Mouse (Mus musculus): ENCODE data around the gene Cryzl1. TPM values are rescaled to one million over a fixed set of nuclear protein-coding genes. Genes with fewer than 3 reads are reported as not detected.

The Cryzl1 gene
- 54.5 and 54.7 TPM in 2 replicates for polyA plus RNA-seq (2014; fragmentation: Nextera tagmentation; extraction: Ambion mirVana)

DNA sequence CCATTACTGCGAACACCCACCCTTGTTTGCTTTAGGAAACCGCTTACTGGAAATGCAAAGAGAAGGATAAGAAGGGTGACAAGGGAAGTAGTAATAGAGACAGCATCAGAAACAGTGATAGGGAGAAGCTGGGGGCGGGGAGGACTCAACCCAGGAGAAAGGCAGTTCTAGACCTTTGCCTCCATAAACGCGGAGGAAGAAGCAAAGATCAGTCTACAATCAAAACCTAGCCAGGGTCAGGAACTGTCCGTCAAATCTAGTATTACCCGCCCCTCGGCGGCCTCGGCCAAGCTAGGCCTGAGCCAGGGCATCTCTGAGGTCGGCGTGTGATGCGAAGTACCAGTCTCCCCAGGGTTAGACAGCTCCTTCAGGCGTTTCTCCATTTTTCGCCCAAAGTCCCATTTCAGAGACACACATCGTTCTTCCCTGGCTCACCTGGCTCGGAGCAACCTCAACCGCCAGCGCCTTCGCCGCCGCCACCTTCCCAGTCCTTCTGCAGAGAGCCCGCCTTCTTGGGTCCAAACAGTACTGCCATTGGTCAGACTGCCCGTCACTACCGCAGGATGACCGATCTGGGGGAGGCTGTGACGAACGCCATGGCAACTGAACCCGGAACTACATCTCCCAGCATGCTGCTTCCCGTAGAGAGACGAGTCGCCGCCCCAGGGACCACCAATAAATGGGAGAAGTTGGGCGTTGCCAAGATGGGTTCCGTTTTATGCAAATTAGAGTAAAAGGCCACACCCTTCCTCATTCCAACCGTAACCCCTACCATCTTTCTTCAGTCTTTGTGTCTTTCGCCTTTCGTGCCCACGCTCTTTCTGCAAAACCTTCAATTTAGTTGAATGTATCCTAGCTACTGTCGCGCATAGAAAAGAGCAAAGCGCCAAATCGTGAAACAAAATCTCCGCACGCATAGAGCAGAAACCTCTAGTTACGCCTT, at the start of gene Cryzl1:
TSS of gene Cryzl1 (minus strand) at position 853 of the 943 bp plus-strand sequence.
- Histone ChIP-seq H3K4me3 (ENCODE audit: low read depth, low read length) (peak within 1 kb of the TSS; percentile 82), H3K27ac (ENCODE audit: low read depth, low read length) (peak within 1 kb of the TSS; percentile 91), H3K9ac (ENCODE audit: low read depth, low read length) (peak within 1 kb of the TSS; percentile 80), H3K4me1 (ENCODE audit: control insufficient read depth, insufficient read depth, low read length) (peaks cover 19% of the 10 kb centered on the region), H3K27me3 (ENCODE audit: control insufficient read depth, insufficient read depth, low read length) (no peaks in the 10 kb centered on the region), H3K4me2 (peak within 1 kb of the TSS; percentile 79), H3K36me3 (ENCODE audit: control insufficient read depth, insufficient read depth, low read length) (peaks cover 2% of the 10 kb centered on the region; the same call in 1 of the 2 replicates), H3K9me3 (replicated peaks; ENCODE audit: control insufficient read depth, low read length) (no peaks in the 10 kb centered on the region)
- WGBS (ENCODE audit: insufficient replicate concordance), result under 1% methylated on average over 46 of the region's 46 CpGs
- peak; percentile 94 for ATAC-seq (replicated peaks; ENCODE audit: insufficient number of reproducible peaks, low FRiP score, low TSS enrichment)

DNA sequence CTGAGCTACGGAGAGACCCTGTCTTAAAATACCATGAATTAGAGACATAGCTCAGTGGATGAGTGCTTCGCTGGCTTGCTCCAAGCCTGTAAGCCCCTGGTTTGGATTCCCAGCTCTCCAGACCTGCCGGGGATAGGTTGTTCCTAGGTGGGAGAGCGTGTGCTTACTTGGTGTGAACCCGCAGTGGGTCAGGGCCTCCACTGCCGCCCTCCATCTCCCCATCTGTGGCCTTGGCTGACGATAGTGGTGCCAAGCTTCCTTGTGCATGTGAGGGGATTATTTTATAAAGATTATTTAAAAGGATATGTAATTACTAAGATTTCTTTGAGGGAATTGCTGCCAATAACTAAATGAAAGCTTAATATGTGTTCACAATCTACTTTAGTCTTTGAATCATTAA, 43.8 kb upstream of the Cryzl1 start:
- Histone ChIP-seq H3K27ac (ENCODE audit: low read depth, low read length) (no peak overlapping the region), H3K9me3 (replicated peaks; ENCODE audit: control insufficient read depth, low read length) (no peaks in the 10 kb centered on the region), H3K36me3 (ENCODE audit: control insufficient read depth, insufficient read depth, low read length) (no peaks in the 10 kb centered on the region), H3K4me3 (ENCODE audit: low read depth, low read length) (no peak overlapping the region), H3K4me2 (no peak overlapping the region), H3K27me3 (ENCODE audit: control insufficient read depth, insufficient read depth, low read length) (no peaks in the 10 kb centered on the region), H3K9ac (ENCODE audit: low read depth, low read length) (no peak overlapping the region), H3K4me1 (ENCODE audit: control insufficient read depth, insufficient read depth, low read length) (peaks cover 30% of the 10 kb centered on the region)
- WGBS (ENCODE audit: insufficient replicate concordance), result 76% methylated on average over 7 of the region's 7 CpGs
- no peak for ATAC-seq (replicated peaks; ENCODE audit: insufficient number of reproducible peaks, low FRiP score, low TSS enrichment)

DNA sequence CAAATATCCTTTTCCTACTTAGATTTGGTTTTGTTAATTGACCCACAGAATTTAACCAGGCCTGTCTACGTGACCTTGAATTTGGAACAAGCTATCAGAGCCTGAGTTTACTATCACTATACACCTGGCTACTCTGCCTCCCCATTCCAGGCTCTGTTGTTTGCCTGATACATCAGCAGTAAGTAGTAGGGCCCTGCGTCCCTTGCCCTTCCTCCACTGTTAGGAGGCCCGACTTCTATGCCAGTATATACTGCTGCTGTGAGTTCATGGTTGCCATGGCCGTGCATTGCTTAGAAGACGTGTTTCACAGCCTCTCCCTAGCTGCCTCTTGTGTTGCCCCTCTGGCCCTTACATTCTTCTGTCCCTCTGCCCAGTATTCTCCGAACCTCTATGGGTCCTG, 42.6 kb upstream of the Cryzl1 start:
- no peak overlapping the region for H3K9ac ChIP-seq (ENCODE audit: low read depth, low read length)
- H3K4me3 ChIP-seq (ENCODE audit: low read depth, low read length), result no peak overlapping the region
- 63% methylated on average over 6 of the region's 6 CpGs for WGBS (ENCODE audit: insufficient replicate concordance)
- peak overlapping the region; percentile 29; the same call in 1 of the 2 replicates for H3K27ac ChIP-seq (ENCODE audit: low read depth, low read length)
- ATAC-seq (replicated peaks; ENCODE audit: insufficient number of reproducible peaks, low FRiP score, low TSS enrichment), result no peak
- H3K9me3 ChIP-seq (replicated peaks; ENCODE audit: control insufficient read depth, low read length), result no peaks in the 10 kb centered on the region
- H3K36me3 ChIP-seq (ENCODE audit: control insufficient read depth, insufficient read depth, low read length), result no peaks in the 10 kb centered on the region
- H3K4me1 ChIP-seq (ENCODE audit: control insufficient read depth, insufficient read depth, low read length), result peaks cover 33% of the 10 kb centered on the region
- no peaks in the 10 kb centered on the region for H3K27me3 ChIP-seq (ENCODE audit: control insufficient read depth, insufficient read depth, low read length)
- H3K4me2 ChIP-seq, result no peak overlapping the region; the same call in 1 of the 2 replicates

DNA sequence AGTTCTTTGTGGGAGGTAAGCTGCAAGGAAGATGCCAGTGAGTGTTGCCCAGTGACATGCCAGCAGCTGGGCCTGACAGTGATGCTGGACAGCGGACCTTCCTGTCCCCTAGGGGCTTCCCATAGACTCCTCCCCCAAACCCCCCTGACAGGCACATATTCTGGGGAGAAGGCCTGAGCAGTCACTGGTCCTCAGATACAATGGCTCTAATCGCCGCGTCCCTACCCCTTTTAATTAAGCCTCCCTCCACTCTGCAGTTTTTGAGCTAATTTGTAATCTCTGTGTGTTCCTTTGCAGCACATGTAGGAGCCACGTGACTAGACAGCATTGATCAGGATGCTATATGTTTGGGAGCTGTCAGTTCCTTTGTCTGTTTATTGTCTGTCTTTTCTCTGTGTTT, 41.9 kb upstream of the Cryzl1 start:
- peaks cover 39% of the 10 kb centered on the region for H3K4me1 ChIP-seq (ENCODE audit: control insufficient read depth, insufficient read depth, low read length)
- H3K27me3 ChIP-seq (ENCODE audit: control insufficient read depth, insufficient read depth, low read length), result no peaks in the 10 kb centered on the region
- ATAC-seq (replicated peaks; ENCODE audit: insufficient number of reproducible peaks, low FRiP score, low TSS enrichment), result no peak
- H3K9me3 ChIP-seq (replicated peaks; ENCODE audit: control insufficient read depth, low read length), result no peaks in the 10 kb centered on the region
- H3K4me3 ChIP-seq (ENCODE audit: low read depth, low read length), result no peak overlapping the region
- no peak overlapping the region for H3K27ac ChIP-seq (ENCODE audit: low read depth, low read length)
- no peak overlapping the region for H3K4me2 ChIP-seq
- H3K36me3 ChIP-seq (ENCODE audit: control insufficient read depth, insufficient read depth, low read length), result no peaks in the 10 kb centered on the region
- no peak overlapping the region for H3K9ac ChIP-seq (ENCODE audit: low read depth, low read length)
- WGBS (ENCODE audit: insufficient replicate concordance), result 43% methylated on average over 5 of the region's 5 CpGs

DNA sequence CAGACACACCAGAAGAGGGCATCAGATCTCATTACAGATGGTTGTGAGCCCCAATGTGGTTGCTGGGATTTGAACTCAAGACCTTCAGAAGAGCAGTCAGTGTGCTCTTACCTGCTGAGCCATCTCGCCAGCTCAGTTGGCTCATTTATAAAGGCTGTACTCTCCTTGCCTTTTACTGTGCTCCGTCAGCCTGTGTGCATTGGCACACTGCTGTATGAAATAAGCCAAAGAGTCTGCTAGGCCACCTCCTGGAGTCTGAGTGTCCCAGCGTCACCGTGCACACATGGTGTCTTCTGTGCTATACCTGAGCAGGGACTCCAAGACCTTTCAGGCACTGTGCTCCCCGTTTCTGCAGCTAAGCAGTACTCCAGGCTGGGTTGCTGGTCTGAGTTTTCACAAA, 41.1 kb upstream of the Cryzl1 start:
- no peaks in the 10 kb centered on the region for H3K36me3 ChIP-seq (ENCODE audit: control insufficient read depth, insufficient read depth, low read length)
- no peaks in the 10 kb centered on the region for H3K27me3 ChIP-seq (ENCODE audit: control insufficient read depth, insufficient read depth, low read length)
- no peak overlapping the region for H3K4me3 ChIP-seq (ENCODE audit: low read depth, low read length)
- H3K9ac ChIP-seq (ENCODE audit: low read depth, low read length), result no peak overlapping the region
- no peaks in the 10 kb centered on the region for H3K9me3 ChIP-seq (replicated peaks; ENCODE audit: control insufficient read depth, low read length)
- ATAC-seq (replicated peaks; ENCODE audit: insufficient number of reproducible peaks, low FRiP score, low TSS enrichment), result no peak
- no peak overlapping the region for H3K27ac ChIP-seq (ENCODE audit: low read depth, low read length)
- 76% methylated on average over 5 of the region's 5 CpGs for WGBS (ENCODE audit: insufficient replicate concordance)
- peaks cover 43% of the 10 kb centered on the region for H3K4me1 ChIP-seq (ENCODE audit: control insufficient read depth, insufficient read depth, low read length)
- no peak overlapping the region for H3K4me2 ChIP-seq

DNA sequence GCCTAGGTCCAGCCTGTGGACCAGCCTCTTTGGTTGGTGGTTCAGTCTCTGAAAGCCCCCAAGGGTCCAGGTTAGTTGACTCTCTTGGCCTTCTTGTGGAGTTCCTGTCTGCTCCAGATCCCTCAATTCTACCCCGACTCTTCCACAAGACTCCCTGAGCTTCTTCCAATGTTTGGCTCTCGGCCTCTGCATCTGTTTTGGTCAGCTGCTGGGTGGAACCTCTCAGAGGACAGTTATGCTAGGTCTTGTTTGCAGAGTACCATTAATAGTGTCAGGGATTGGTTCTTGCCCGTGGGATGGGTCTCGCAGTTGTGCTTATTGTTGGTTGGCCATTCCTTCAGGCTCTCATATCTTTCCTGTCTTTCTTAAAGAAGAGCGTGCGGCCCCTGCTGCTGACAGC, 39.8 kb upstream of the Cryzl1 start:
- no peak overlapping the region for H3K4me2 ChIP-seq
- WGBS (ENCODE audit: insufficient replicate concordance), result 94% methylated on average over 6 of the region's 6 CpGs
- H3K27ac ChIP-seq (ENCODE audit: low read depth, low read length), result no peak overlapping the region
- H3K27me3 ChIP-seq (ENCODE audit: control insufficient read depth, insufficient read depth, low read length), result no peaks in the 10 kb centered on the region
- no peak overlapping the region for H3K4me3 ChIP-seq (ENCODE audit: low read depth, low read length)
- no peak for ATAC-seq (replicated peaks; ENCODE audit: insufficient number of reproducible peaks, low FRiP score, low TSS enrichment)
- H3K9me3 ChIP-seq (replicated peaks; ENCODE audit: control insufficient read depth, low read length), result no peaks in the 10 kb centered on the region
- no peak overlapping the region for H3K9ac ChIP-seq (ENCODE audit: low read depth, low read length)
- H3K36me3 ChIP-seq (ENCODE audit: control insufficient read depth, insufficient read depth, low read length), result no peaks in the 10 kb centered on the region
- peaks cover 54% of the 10 kb centered on the region for H3K4me1 ChIP-seq (ENCODE audit: control insufficient read depth, insufficient read depth, low read length)

DNA sequence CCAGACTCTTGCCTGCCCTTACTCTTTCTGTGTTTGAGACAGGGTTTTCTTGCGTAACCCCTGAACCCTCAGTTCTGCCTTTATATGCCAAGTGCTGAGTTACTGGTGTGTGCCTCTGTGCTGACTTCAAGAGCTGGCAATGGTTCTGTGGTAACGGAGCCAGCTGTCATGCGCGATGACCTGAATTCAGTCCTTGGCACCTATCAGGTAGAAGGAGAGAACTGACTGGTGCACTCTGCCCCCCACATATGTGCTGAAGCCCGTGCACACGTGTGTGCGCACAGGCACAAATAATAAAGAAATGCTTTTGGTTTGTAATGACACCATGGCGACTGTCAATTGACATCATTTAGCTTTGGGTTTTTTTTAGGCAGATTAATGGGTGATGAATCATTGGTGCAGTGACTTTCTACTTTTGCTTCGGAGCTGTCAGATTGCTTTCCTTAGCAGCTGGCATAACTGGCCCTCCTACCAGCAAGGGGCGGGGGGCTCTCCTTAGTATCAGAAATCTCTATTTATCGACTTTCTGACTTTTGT, 38.5 kb upstream of the Cryzl1 start:
- H3K36me3 ChIP-seq (ENCODE audit: control insufficient read depth, insufficient read depth, low read length), result no peaks in the 10 kb centered on the region
- H3K4me1 ChIP-seq (ENCODE audit: control insufficient read depth, insufficient read depth, low read length), result peaks cover 54% of the 10 kb centered on the region
- H3K4me2 ChIP-seq, result no peak overlapping the region
- ATAC-seq (replicated peaks; ENCODE audit: insufficient number of reproducible peaks, low FRiP score, low TSS enrichment), result no peak
- H3K9me3 ChIP-seq (replicated peaks; ENCODE audit: control insufficient read depth, low read length), result no peaks in the 10 kb centered on the region
- no peaks in the 10 kb centered on the region for H3K27me3 ChIP-seq (ENCODE audit: control insufficient read depth, insufficient read depth, low read length)
- no peak overlapping the region for H3K27ac ChIP-seq (ENCODE audit: low read depth, low read length)
- no peak overlapping the region for H3K9ac ChIP-seq (ENCODE audit: low read depth, low read length)
- no peak overlapping the region for H3K4me3 ChIP-seq (ENCODE audit: low read depth, low read length)
- WGBS (ENCODE audit: insufficient replicate concordance), result 79% methylated on average over 11 of the region's 11 CpGs

DNA sequence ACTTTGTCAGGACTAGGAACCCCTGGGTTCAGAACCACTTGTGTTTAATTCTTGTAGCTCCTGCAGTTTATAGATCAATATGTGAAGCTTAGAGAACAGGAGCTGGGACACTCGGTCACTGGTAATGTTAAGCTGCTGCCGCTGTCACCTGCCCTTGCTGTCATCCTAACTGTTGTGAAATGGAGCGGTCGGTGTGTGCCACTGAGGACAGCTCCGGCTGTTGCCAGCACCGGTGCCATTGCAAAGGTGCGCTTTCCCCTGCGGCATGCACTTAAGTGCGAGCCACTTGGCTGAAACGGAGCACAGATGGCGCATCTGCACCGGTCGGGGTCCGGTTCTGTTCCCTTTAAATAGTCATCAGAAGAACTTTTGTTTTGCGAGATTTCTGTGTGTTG, 37.0 kb upstream of the Cryzl1 start:
- H3K4me3 ChIP-seq (ENCODE audit: low read depth, low read length), result no peak overlapping the region
- ATAC-seq (replicated peaks; ENCODE audit: insufficient number of reproducible peaks, low FRiP score, low TSS enrichment), result no peak
- no peak overlapping the region for H3K4me2 ChIP-seq
- H3K36me3 ChIP-seq (ENCODE audit: control insufficient read depth, insufficient read depth, low read length), result no peaks in the 10 kb centered on the region
- no peaks in the 10 kb centered on the region for H3K27me3 ChIP-seq (ENCODE audit: control insufficient read depth, insufficient read depth, low read length)
- WGBS (ENCODE audit: insufficient replicate concordance), result 84% methylated on average over 15 of the region's 15 CpGs
- peaks cover 52% of the 10 kb centered on the region for H3K4me1 ChIP-seq (ENCODE audit: control insufficient read depth, insufficient read depth, low read length)
- no peaks in the 10 kb centered on the region for H3K9me3 ChIP-seq (replicated peaks; ENCODE audit: control insufficient read depth, low read length)
- no peak overlapping the region for H3K9ac ChIP-seq (ENCODE audit: low read depth, low read length)
- H3K27ac ChIP-seq (ENCODE audit: low read depth, low read length), result no peak overlapping the region
